ENCODE assay signal across 19 mouse cellular contexts in the genomic region with DNA sequence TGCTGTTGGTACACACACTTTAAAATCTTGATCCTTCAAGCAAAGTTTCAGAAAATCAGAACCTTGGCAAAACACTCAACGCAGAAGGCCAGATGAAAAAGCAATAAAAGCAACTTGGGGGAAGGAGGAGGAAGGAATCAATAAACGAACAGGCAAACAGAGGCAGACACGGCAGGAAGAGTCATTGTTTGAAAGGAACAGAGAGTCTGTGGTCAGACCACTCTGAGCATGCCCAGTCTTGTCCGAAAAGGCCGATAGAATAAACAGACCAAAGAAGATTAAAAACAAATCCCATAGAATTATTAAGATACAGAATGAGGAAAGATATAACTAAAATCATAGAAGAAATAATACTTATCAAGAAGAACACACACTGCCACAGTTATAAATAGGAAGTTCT.
DNase-seq lines count a peak whose midpoint lies in the region; ATAC-seq and TF ChIP-seq lines count a peak whose summit lies in the region.
"Had no signal": no experiment of that assay in that cellular context is flagged by ENCODE, and none has a peak within 500 bp of the region (broad histone marks: within the 10 kb centered on the region; RNA-seq: fewer than 3 reads in every experiment).

No protein-coding gene starts in this region.

- no peak overlapping the region for H3K4me2 ChIP-seq in lung, embryonic 15.5 days
- H3K4me2 ChIP-seq in lung, postnatal 0 days (replicated peaks; ENCODE audit: low read depth, low read length): no peak overlapping the region
- H3K4me2 ChIP-seq in CH12.LX (ENCODE audit: insufficient read depth, low read depth, poor library complexity, severe bottlenecking): peak overlapping the region; percentile 19; the same call in 1 of the 2 replicates
- H3K4me2 ChIP-seq in liver, embryonic 11.5 days: no peak overlapping the region

- DNase-seq in lung, postnatal 0 days (ENCODE audit: low spot score): no peak
- peak; percentile 48 for DNase-seq in CH12.LX (ENCODE audit: extremely low read depth)
- no peak for DNase-seq in liver, embryonic 11.5 days (ENCODE audit: low spot score)
- DNase-seq: adrenal gland, adult 2 months; adrenal gland, adult 8-10 months; adrenal gland, postnatal 10 days; adrenal gland, postnatal 14 days; adrenal gland, postnatal 25 days; adrenal gland, postnatal 36 days; B cell, adult 2 months; cerebellum, adult 11 months; cerebellum, adult 11-12 months; cerebellum, adult 18-20 months; cerebellum, adult 2 months had no signal

- no peaks in the 10 kb centered on the region; the same call in 1 of the 2 replicates for H3K79me2 ChIP-seq in CH12.LX (replicated peaks; ENCODE audit: control insufficient read depth, extremely low read depth, insufficient read depth, poor library complexity, severe bottlenecking)

- dilution Hi-C loops in CH12.LX (cut with MboI; ENCODE audit: extremely low pct_ligation_motif_present, extremely low pct_unique_long_range_greater_than_20kb, low sequenced_read_pairs): no loop called here

- 55% methylated on average over 5 of the region's 5 CpGs for WGBS in lung, embryonic 15.5 days
- 34% methylated on average over 5 of the region's 5 CpGs for WGBS in lung, postnatal 0 days
- 51% methylated on average over 5 of the region's 5 CpGs for WGBS in liver, embryonic 11.5 days

- H3K9ac ChIP-seq in lung, embryonic 15.5 days: no peak overlapping the region
- no peak overlapping the region for H3K9ac ChIP-seq in lung, postnatal 0 days (replicated peaks; ENCODE audit: low read depth)
- 0 out of 2 replicates have a peak overlapping the region, but pooled peaks have one; percentile 15 for H3K9ac ChIP-seq in CH12.LX (ENCODE audit: insufficient read depth, low read depth)
- H3K9ac ChIP-seq in liver, embryonic 11.5 days (ENCODE audit: low read depth, low read length): no peak overlapping the region

- H3K4me1 ChIP-seq in lung, embryonic 15.5 days: no peaks in the 10 kb centered on the region
- no peaks in the 10 kb centered on the region for H3K4me1 ChIP-seq in lung, postnatal 0 days (ENCODE audit: insufficient read depth, low read depth, low read length)
- H3K4me1 ChIP-seq in CH12.LX (ENCODE audit: control insufficient read depth in 1 of 2, insufficient read depth in 2 of 2): peaks cover 31 to 79% of the 10 kb centered on the region in 2 experiments
- no peaks in the 10 kb centered on the region for H3K4me1 ChIP-seq in liver, embryonic 11.5 days (replicated peaks; ENCODE audit: control insufficient read depth, insufficient read depth, low read length)

- H3K36me3 ChIP-seq in lung, embryonic 15.5 days: no peaks in the 10 kb centered on the region
- H3K36me3 ChIP-seq in lung, postnatal 0 days (ENCODE audit: insufficient read depth, low read length): no peaks in the 10 kb centered on the region
- H3K36me3 ChIP-seq in CH12.LX (replicated peaks in 1 of 2; ENCODE audit: control insufficient read depth in 1 of 2, insufficient read depth in 1 of 2, low read length in 1 of 2): peaks cover 26 to 77% of the 10 kb centered on the region in 2 experiments
- no peaks in the 10 kb centered on the region for H3K36me3 ChIP-seq in liver, embryonic 11.5 days (ENCODE audit: control insufficient read depth, insufficient read depth, low read length)
- H3K36me3 ChIP-seq: G1E had no signal

- H3K9me3 ChIP-seq in lung, embryonic 15.5 days: no peaks in the 10 kb centered on the region
- no peaks in the 10 kb centered on the region for H3K9me3 ChIP-seq in lung, postnatal 0 days (ENCODE audit: low read length)
- no peaks in the 10 kb centered on the region for H3K9me3 ChIP-seq in CH12.LX (replicated peaks; ENCODE audit: low read length)
- H3K9me3 ChIP-seq in liver, embryonic 11.5 days (ENCODE audit: control insufficient read depth, low read length): no peaks in the 10 kb centered on the region
- H3K9me3 ChIP-seq: G1E had no signal

- H3K27ac ChIP-seq in lung, embryonic 15.5 days: peak overlapping the region; percentile 9; the same call in 1 of the 2 replicates
- H3K27ac ChIP-seq in lung, postnatal 0 days (ENCODE audit: low read length): no peak overlapping the region
- H3K27ac ChIP-seq in CH12.LX (ENCODE audit: insufficient read depth, low read depth): peak overlapping the region; percentile 45; the same call in 1 of the 2 replicates
- no peak overlapping the region for H3K27ac ChIP-seq in liver, embryonic 11.5 days (ENCODE audit: low read depth, low read length)

- in situ Hi-C loops in CH12.LX (cut with MboI; ENCODE audit: low pct_ligation_motif_present, low pct_unique_long_range_greater_than_20kb, low sequenced_read_pairs): loop anchor here (5.0 to 25.0 kb wide), 2 partner anchors 95 to 340 kb away; no protein-coding TSS in a partner anchor

- no peak for TF ChIP-seq CTCF in lung, postnatal 0 days (IDR thresholded peaks at IDR 0.05)
- TF ChIP-seq CTCF in CH12.LX (conservative IDR thresholded peaks at IDR 0.05 in 1 of 2, IDR thresholded peaks at IDR 0.05 in 1 of 2; ENCODE audit: low read depth in 2 of 2, low read length in 2 of 2): no peak

- no peak for TF ChIP-seq RAD21 in CH12.LX (IDR thresholded peaks at IDR 0.05; ENCODE audit: low read depth, low read length)

- no peak overlapping the region for H3K4me3 ChIP-seq in lung, embryonic 15.5 days
- H3K4me3 ChIP-seq in lung, postnatal 0 days (ENCODE audit: low read depth, low read length): no peak overlapping the region
- no peak overlapping the region for H3K4me3 ChIP-seq in CH12.LX (replicated peaks in 1 of 3; ENCODE audit: low read depth in 2 of 3, low read length in 2 of 3, poor library complexity in 1 of 3)
- no peak overlapping the region for H3K4me3 ChIP-seq in liver, embryonic 11.5 days (ENCODE audit: low read depth, low read length)

- TF ChIP-seq EP300 in lung, postnatal 0 days (IDR thresholded peaks at IDR 0.05): no peak
- TF ChIP-seq EP300 in CH12.LX (IDR thresholded peaks at IDR 0.05; ENCODE audit: low read length): peak; percentile 79

- no peak for TF ChIP-seq POLR2A in CH12.LX (IDR thresholded peaks at IDR 0.05; ENCODE audit: low read depth, low read length)

- H3K27me3 ChIP-seq in lung, embryonic 15.5 days: no peaks in the 10 kb centered on the region; the same call in 1 of the 2 replicates
- no peaks in the 10 kb centered on the region for H3K27me3 ChIP-seq in lung, postnatal 0 days (replicated peaks; ENCODE audit: insufficient read depth, low read length)
- H3K27me3 ChIP-seq in CH12.LX (replicated peaks): no peaks in the 10 kb centered on the region
- no peaks in the 10 kb centered on the region for H3K27me3 ChIP-seq in liver, embryonic 11.5 days (replicated peaks; ENCODE audit: control insufficient read depth, insufficient read depth, low read length)

- ATAC-seq in lung, embryonic 15.5 days (ENCODE audit: borderline replicate concordance, extremely low read depth, low FRiP score, low TSS enrichment): no peak
- no peak for ATAC-seq in lung, postnatal 0 days
- ATAC-seq in liver, embryonic 11.5 days (replicated peaks; ENCODE audit: low FRiP score): no peak
- ATAC-seq: activated CD4-positive, CD25-positive, alpha-beta regulatory T cell, adult 4 months; CD4-positive, CD25-positive, alpha-beta regulatory T cell, adult 4 months; Patski had no signal

TF ChIP-seq in CH12.LX, 34 proteins besides CTCF, POLR2A, EP300 and RAD21:
- TF ChIP-seq MYC (IDR thresholded peaks at IDR 0.05; ENCODE audit: low read depth, low read length) (no peak), GABPA (IDR thresholded peaks at IDR 0.05; ENCODE audit: insufficient replicate concordance, low read depth, low read length) (no peak), CHD1 (IDR thresholded peaks at IDR 0.05; ENCODE audit: low read depth, low read length) (peak; percentile 99), POLR2AphosphoS2 (IDR thresholded peaks at IDR 0.05; ENCODE audit: low read depth, low read length) (no peak), NRF1 (IDR thresholded peaks at IDR 0.05; ENCODE audit: low read depth, low read length) (peak; percentile 74), ETS1 (conservative IDR thresholded peaks at IDR 0.05; ENCODE audit: low read depth, low read length) (peak; percentile 36; the same call in 1 of the 2 replicates), SIN3A (IDR thresholded peaks at IDR 0.05; ENCODE audit: low read length) (0 out of 2 replicates have a peak, but pooled peaks have one; percentile 15), IRF4 (IDR thresholded peaks at IDR 0.05; ENCODE audit: low read depth, low read length) (peak; percentile 88), MAZ (IDR thresholded peaks at IDR 0.05; ENCODE audit: low read depth, low read length) (peak; percentile 36; the same call in 1 of the 2 replicates), ELF1 (IDR thresholded peaks at IDR 0.05; ENCODE audit: low read depth, low read length) (0 out of 2 replicates have a peak, but pooled peaks have one; percentile 26), BHLHE40 (IDR thresholded peaks at IDR 0.05; ENCODE audit: low read depth, low read length) (0 out of 2 replicates have a peak, but pooled peaks have one; percentile 45), MEF2A (IDR thresholded peaks at IDR 0.05; ENCODE audit: borderline replicate concordance, low read depth, low read length) (peak; percentile 49; the same call in 1 of the 2 replicates)

Comparison
In these comparisons a context has a peak if more than half of its experiments do, and no peak if none do; other contexts are left out.
1. H3K27ac ChIP-seq: peak in lung, embryonic 15.5 days (single experiment) and CH12.LX (single experiment); none in lung, postnatal 0 days (single experiment) and liver, embryonic 11.5 days (single experiment).